Mouse (Mus musculus): Measurements from ENCODE around the gene Kcnh7.

The Kcnh7 gene

GRCm38 (mm10) chr2:62983936-62984335, 200.2 kb downstream of the Kcnh7 start:
- DNase-seq (ENCODE audit: low read depth, low spot score): no peak

- DNase-seq (ENCODE audit: low read depth, low spot score): no peak
These were observed 248.7 kb downstream of the Kcnh7 start for GRCm38 (mm10) chr2:62935273-62935874.

- DNase-seq (ENCODE audit: low read depth, low spot score): no peak
These were observed 255.6 kb downstream of the Kcnh7 start for GRCm38 (mm10) chr2:62928494-62928893.

- DNase-seq (ENCODE audit: low read depth, low spot score): no peak
These were observed 256.0 kb downstream of the Kcnh7 start for GRCm38 (mm10) chr2:62928065-62928464.

- DNase-seq (ENCODE audit: low read depth, low spot score): no peak
These were observed 260.3 kb downstream of the Kcnh7 start for GRCm38 (mm10) chr2:62923803-62924202.

GRCm38 (mm10) chr2:62907688-62908087, 276.4 kb downstream of the Kcnh7 start:
- DNase-seq (ENCODE audit: low read depth, low spot score): no peak

GRCm38 (mm10) chr2:62902363-62903353, 281.4 kb downstream of the Kcnh7 start:
- DNase-seq (ENCODE audit: low read depth, low spot score): no peak

- no peak for DNase-seq (ENCODE audit: low read depth, low spot score)
These were observed 305.3 kb downstream of the Kcnh7 start for GRCm38 (mm10) chr2:62878763-62879162.

GRCm38 (mm10) chr2:62855391-62855790, 328.7 kb downstream of the Kcnh7 start:
- no peak for DNase-seq (ENCODE audit: low read depth, low spot score)

GRCm38 (mm10) chr2:62842630-62843029, 341.5 kb downstream of the Kcnh7 start:
- no peak for DNase-seq (ENCODE audit: low read depth, low spot score)

GRCm38 (mm10) chr2:62834261-62834660, 349.8 kb downstream of the Kcnh7 start:
- DNase-seq (ENCODE audit: low read depth, low spot score): no peak

GRCm38 (mm10) chr2:62819231-62819630, 364.9 kb downstream of the Kcnh7 start:
- no peak for DNase-seq (ENCODE audit: low read depth, low spot score)

GRCm38 (mm10) chr2:62816016-62816415, 368.1 kb downstream of the Kcnh7 start:
- no peak for DNase-seq (ENCODE audit: low read depth, low spot score)

GRCm38 (mm10) chr2:62808813-62809212, 375.3 kb downstream of the Kcnh7 start:
- no peak for DNase-seq (ENCODE audit: low read depth, low spot score)

- no peak for DNase-seq (ENCODE audit: low read depth, low spot score)
These were observed 376.6 kb downstream of the Kcnh7 start for GRCm38 (mm10) chr2:62807476-62807882.

- DNase-seq (ENCODE audit: low read depth, low spot score): no peak
These were observed 377.2 kb downstream of the Kcnh7 start for GRCm38 (mm10) chr2:62806931-62807330.

GRCm38 (mm10) chr2:62804030-62804429, 380.1 kb downstream of the Kcnh7 start:
- DNase-seq (ENCODE audit: low read depth, low spot score): no peak

- no peak for DNase-seq (ENCODE audit: low read depth, low spot score)
These were observed 399.5 kb downstream of the Kcnh7 start for GRCm38 (mm10) chr2:62784460-62785038.

GRCm38 (mm10) chr2:62746256-62746655, 437.8 kb downstream of the Kcnh7 start:
- DNase-seq (ENCODE audit: low read depth, low spot score): no peak

- DNase-seq (ENCODE audit: low read depth, low spot score): no peak
These were observed 441.0 kb downstream of the Kcnh7 start for GRCm38 (mm10) chr2:62743098-62743497.

- no peak for DNase-seq (ENCODE audit: low read depth, low spot score)
These were observed 453.4 kb downstream of the Kcnh7 start for GRCm38 (mm10) chr2:62730671-62731070.

- no peak for DNase-seq (ENCODE audit: low read depth, low spot score)
These were observed 456.4 kb downstream of the Kcnh7 start for GRCm38 (mm10) chr2:62727732-62728131.
